Mouse (Mus musculus): Measurements from ENCODE around the gene Plagl2.

- TF ChIP-seq CTCF (IDR thresholded peaks at IDR 0.05; ENCODE audit: low read depth) (no peak), EP300 (optimal IDR thresholded peaks at IDR 0.05) (no peak)
Observed at GRCm38 (mm10) chr2:153263053-153263452, 21.8 kb upstream of the Plagl2 start.
